Mouse (Mus musculus) G1E (cell line): ENCODE results near the gene Pard6b. TPM values are rescaled to one million over a fixed set of nuclear protein-coding genes. Genes with fewer than 3 reads are reported as not detected.

Experiments
- ATAC-seq: 2 replicates; pipeline ENCODE4 v1.8.0; 2016; ENCODE audit warnings: mild to moderate bottlenecking; ENCODE audit not compliant: insufficient number of reproducible peaks, poor library complexity, low FRiP score, severe bottlenecking; ENCODE audit errors: extremely low read depth
- DNase-seq: peaks from one replicate; pipeline ENCODE4 v3.0.0; 2012; ENCODE audit warnings: low spot score
- H3K27me3 ChIP-seq: 2 replicates; pipeline ENCODE4 v1.6.1; 2012; ENCODE audit warnings: mild to moderate bottlenecking, low read length, inconsistent platforms; ENCODE audit not compliant: insufficient read depth
- H3K36me3 ChIP-seq: replicated peaks from 2 replicates; pipeline ENCODE3; 2012; ENCODE audit warnings: mild to moderate bottlenecking, inconsistent platforms
- H3K4me1 ChIP-seq: 2 replicates; pipeline ENCODE4 v1.6.1; 2012; ENCODE audit warnings: low read depth, low read length, inconsistent platforms, mixed read lengths; ENCODE audit not compliant: insufficient read depth
- H3K4me3 ChIP-seq: 2 replicates; pipeline ENCODE4 v1.5.1; 2012; ENCODE audit warnings: low read depth, mild to moderate bottlenecking, inconsistent platforms, low read length, moderate library complexity, mixed read lengths
- H3K9me3 ChIP-seq: replicated peaks from 2 replicates; pipeline ENCODE4 v1.6.1; 2012; ENCODE audit warnings: inconsistent platforms
- CTCF ChIP-seq: IDR thresholded peaks from 2 replicates; pipeline ENCODE4 v1.5.1; 2012; ENCODE audit warnings: low read depth, low read length, inconsistent platforms, mixed read lengths
- GATA1 ChIP-seq: IDR thresholded peaks from 2 replicates; pipeline ENCODE4 v1.6.1; 2012; ENCODE audit warnings: borderline replicate concordance, low read length, inconsistent platforms, mixed read lengths
- GATA2 ChIP-seq: IDR thresholded peaks from 2 replicates; pipeline ENCODE4 v1.6.1; 2012; ENCODE audit warnings: low read depth, low read length, inconsistent platforms, borderline replicate concordance
- POLR2AphosphoS5 ChIP-seq: IDR thresholded peaks from 2 replicates; pipeline ENCODE4 v1.6.1; 2012; ENCODE audit warnings: low read depth, low read length, inconsistent platforms; ENCODE audit not compliant: insufficient replicate concordance
- TAL1 ChIP-seq: conservative IDR thresholded peaks from 2 replicates; pipeline ENCODE4 v1.6.1; 2012; ENCODE audit warnings: low read depth, low read length, inconsistent platforms, mixed read lengths
- polyA plus RNA-seq: library from polyadenylated mRNA; stranded (reverse); fragments of >175 nt; gene quantifications from 2 replicates; pipeline ENCODE4 v1.2.3, GENCODE M21; 2012
- total RNA-seq, 2 experiments: library from RNA; stranded (forward) in 1 of 2; stranded (reverse) in 1 of 2; fragments of 200-1000 nt in 1 of 2; fragments of >200 nt in 1 of 2; fragmentation: Nextera tagmentation in 1 of 2; gene quantifications; 2 replicates each; pipeline ENCODE4 v1.2.3; 2014 to 2017

Gene Pard6b
- total and polyA plus RNA-seq, 3 experiments: 4.8 to 5.5 (median 4.8) TPM

GRCm38 (mm10) chr2:168081933-168082306 is 1.1 kb downstream of the Pard6b start:
- TF ChIP-seq GATA1: no peak
- no peak for TF ChIP-seq CTCF
- TF ChIP-seq TAL1: no peak
- no peak for TF ChIP-seq POLR2AphosphoS5
- H3K36me3 ChIP-seq: peaks cover 30% of the 10 kb centered on the region
- ATAC-seq (no peak), DNase-seq (peak; percentile 20)
- H3K4me3 ChIP-seq: peak overlapping the region; percentile 89
- peaks cover 11% of the 10 kb centered on the region for H3K27me3 ChIP-seq
- H3K4me1 ChIP-seq: peaks cover 46% of the 10 kb centered on the region
- no peaks in the 10 kb centered on the region for H3K9me3 ChIP-seq

GRCm38 (mm10) chr2:168083593-168083992 is 2.8 kb downstream of the Pard6b start:
- Histone ChIP-seq H3K9me3 (no peaks in the 10 kb centered on the region), H3K36me3 (peaks cover 40% of the 10 kb centered on the region), H3K27me3 (peaks cover 1% of the 10 kb centered on the region), H3K4me1 (peaks cover 40% of the 10 kb centered on the region), H3K4me3 (no peak overlapping the region)
- ATAC-seq: no peak
- TF ChIP-seq POLR2AphosphoS5 (no peak), CTCF (no peak), GATA2 (no peak), TAL1 (no peak), GATA1 (no peak)
- no peak for DNase-seq

- ATAC-seq: no peak
- TF ChIP-seq GATA1 (no peak), TAL1 (no peak), GATA2 (no peak), CTCF (no peak), POLR2AphosphoS5 (no peak)
- peaks cover 39% of the 10 kb centered on the region for H3K4me1 ChIP-seq
Measured at GRCm38 (mm10) chr2:168084228-168084627, 3.4 kb downstream of the Pard6b start.

GRCm38 (mm10) chr2:168085621-168086265 is 4.9 kb downstream of the Pard6b start:
- TF ChIP-seq TAL1: no peak
- no peak for TF ChIP-seq CTCF
- no peak for TF ChIP-seq POLR2AphosphoS5
- no peak for TF ChIP-seq GATA1
- no peak for TF ChIP-seq GATA2
- Histone ChIP-seq H3K36me3 (peaks cover 57% of the 10 kb centered on the region), H3K4me3 (no peak overlapping the region), H3K27me3 (no peaks in the 10 kb centered on the region), H3K4me1 (peaks cover 32% of the 10 kb centered on the region), H3K9me3 (no peaks in the 10 kb centered on the region)
- ATAC-seq (no peak), DNase-seq (no peak)

More at GRCm38 (mm10) chr2:168084228-168084627, 3.4 kb downstream of the Pard6b start:
- Histone ChIP-seq H3K4me3 (no peak overlapping the region), H3K36me3 (peaks cover 42% of the 10 kb centered on the region), H3K27me3 (no peaks in the 10 kb centered on the region), H3K9me3 (no peaks in the 10 kb centered on the region)
- DNase-seq: no peak

- ATAC-seq: no peak
- Histone ChIP-seq H3K36me3 (peaks cover 63% of the 10 kb centered on the region), H3K27me3 (no peaks in the 10 kb centered on the region), H3K4me3 (no peak overlapping the region), H3K4me1 (peaks cover 28% of the 10 kb centered on the region), H3K9me3 (no peaks in the 10 kb centered on the region)
- no peak for TF ChIP-seq CTCF
- no peak for TF ChIP-seq POLR2AphosphoS5
- TF ChIP-seq GATA1: no peak
- TF ChIP-seq TAL1: no peak
- TF ChIP-seq GATA2: no peak
- no peak for DNase-seq
Measured at GRCm38 (mm10) chr2:168086318-168086717, 5.5 kb downstream of the Pard6b start.

- no peak for TF ChIP-seq CTCF
- no peak for TF ChIP-seq GATA1
- TF ChIP-seq GATA2: no peak
- no peak for TF ChIP-seq POLR2AphosphoS5
- no peak for TF ChIP-seq TAL1
- Histone ChIP-seq H3K9me3 (no peaks in the 10 kb centered on the region), H3K4me1 (peaks cover 23% of the 10 kb centered on the region), H3K4me3 (no peak overlapping the region), H3K36me3 (peaks cover 68% of the 10 kb centered on the region), H3K27me3 (no peaks in the 10 kb centered on the region)
- ATAC-seq (no peak), DNase-seq (no peak)
Measured at GRCm38 (mm10) chr2:168086839-168087238, 6.0 kb downstream of the Pard6b start.

GRCm38 (mm10) chr2:168091560-168091959 is 10.8 kb downstream of the Pard6b start:
- Histone ChIP-seq H3K4me1 (peaks cover 9% of the 10 kb centered on the region), H3K9me3 (no peaks in the 10 kb centered on the region)
- no peak for DNase-seq

More at GRCm38 (mm10) chr2:168091560-168091959, 10.8 kb downstream of the Pard6b start:
- no peaks in the 10 kb centered on the region for H3K27me3 ChIP-seq
- TF ChIP-seq GATA1 (no peak), CTCF (no peak), POLR2AphosphoS5 (no peak), TAL1 (no peak), GATA2 (no peak)
- H3K4me3 ChIP-seq: no peak overlapping the region
- no peak for ATAC-seq
- H3K36me3 ChIP-seq: peaks cover 91% of the 10 kb centered on the region
